Mouse (Mus musculus): ENCODE data around the gene Sash1. TPM values are rescaled to one million over a fixed set of nuclear protein-coding genes. Genes with fewer than 3 reads are reported as not detected.
A peak's percentile ranks its signal among the peaks of the same experiment; 100 is the strongest.

Gene Sash1
- total RNA-seq (2014; rRNA removed) (47.4 and 64.1 TPM in 2 replicates), polyA plus RNA-seq (2015; fragmentation: Nextera tagmentation; extraction: Ambion mirVana) (4.0 and 5.0 TPM in 2 replicates)

GRCm38 (mm10) chr10:8885630-8886527, at the start of gene Sash1:
Gene Sash1, minus strand, starts transcription at chr10:8886070.
- WGBS: under 1% methylated on average over 80 of the region's 80 CpGs
- no peaks in the 10 kb centered on the region for H3K9me3 ChIP-seq (ENCODE audit: low read length)
- H3K27ac ChIP-seq (ENCODE audit: low read depth, low read length): peak within 1 kb of the TSS; percentile 62
- ATAC-seq (ENCODE audit: low FRiP score): peak; percentile 91
- TF ChIP-seq CTCF (IDR thresholded peaks at IDR 0.05): no peak
- peak within 1 kb of the TSS; percentile 68 for H3K4me3 ChIP-seq (ENCODE audit: low read depth, low read length)
- no peaks in the 10 kb centered on the region for H3K36me3 ChIP-seq (ENCODE audit: insufficient read depth, low read length)
- H3K27me3 ChIP-seq (ENCODE audit: insufficient read depth, low read length): no peaks in the 10 kb centered on the region
- H3K9ac ChIP-seq (replicated peaks; ENCODE audit: low read length, poor library complexity, severe bottlenecking): peak within 1 kb of the TSS; percentile 52
- peak; percentile 90 for DNase-seq (ENCODE audit: low spot score)
- H3K4me2 ChIP-seq (ENCODE audit: low read depth, low read length, poor library complexity, severe bottlenecking): peak within 1 kb of the TSS; percentile 96
- no peaks in the 10 kb centered on the region; the same call in 1 of the 2 replicates for H3K4me1 ChIP-seq (ENCODE audit: insufficient read depth, low read length)

GRCm38 (mm10) chr10:8935601-8936000, 49.7 kb upstream of the Sash1 start:
- H3K36me3 ChIP-seq (ENCODE audit: insufficient read depth, low read length): no peaks in the 10 kb centered on the region
- TF ChIP-seq CTCF (IDR thresholded peaks at IDR 0.05): no peak
- no peaks in the 10 kb centered on the region for H3K4me1 ChIP-seq (ENCODE audit: insufficient read depth, low read length)
- no peak overlapping the region for H3K4me3 ChIP-seq (ENCODE audit: low read depth, low read length)
- no peak overlapping the region for H3K4me2 ChIP-seq (ENCODE audit: low read depth, low read length, poor library complexity, severe bottlenecking)
- no peak for ATAC-seq (ENCODE audit: low FRiP score)
- no peaks in the 10 kb centered on the region for H3K27me3 ChIP-seq (ENCODE audit: insufficient read depth, low read length)
- DNase-seq (ENCODE audit: low spot score): no peak
- no peak overlapping the region for H3K9ac ChIP-seq (replicated peaks; ENCODE audit: low read length, poor library complexity, severe bottlenecking)
- 61% methylated on average over 4 of the region's 4 CpGs for WGBS
- H3K27ac ChIP-seq (ENCODE audit: low read depth, low read length): no peak overlapping the region
- H3K9me3 ChIP-seq (ENCODE audit: low read length): no peaks in the 10 kb centered on the region

- 77% methylated on average over 10 of the region's 10 CpGs for WGBS
- Histone ChIP-seq H3K27me3 (ENCODE audit: insufficient read depth, low read length) (no peaks in the 10 kb centered on the region), H3K36me3 (ENCODE audit: insufficient read depth, low read length) (no peaks in the 10 kb centered on the region), H3K4me3 (ENCODE audit: low read depth, low read length) (no peak overlapping the region), H3K4me2 (ENCODE audit: low read depth, low read length, poor library complexity, severe bottlenecking) (no peak overlapping the region), H3K9ac (replicated peaks; ENCODE audit: low read length, poor library complexity, severe bottlenecking) (no peak overlapping the region), H3K9me3 (ENCODE audit: low read length) (no peaks in the 10 kb centered on the region), H3K27ac (ENCODE audit: low read depth, low read length) (no peak overlapping the region), H3K4me1 (ENCODE audit: insufficient read depth, low read length) (no peaks in the 10 kb centered on the region)
- ATAC-seq (ENCODE audit: low FRiP score): no peak
- TF ChIP-seq CTCF (IDR thresholded peaks at IDR 0.05): no peak
- DNase-seq (ENCODE audit: low spot score): no peak
These were observed 47.8 kb upstream of the Sash1 start for GRCm38 (mm10) chr10:8933451-8934372.

- no peak overlapping the region for H3K4me2 ChIP-seq (ENCODE audit: low read depth, low read length, poor library complexity, severe bottlenecking)
- ATAC-seq (ENCODE audit: low FRiP score): no peak
- WGBS: 93% methylated on average over 8 of the region's 8 CpGs
- H3K27me3 ChIP-seq (ENCODE audit: insufficient read depth, low read length): no peaks in the 10 kb centered on the region
- no peaks in the 10 kb centered on the region for H3K36me3 ChIP-seq (ENCODE audit: insufficient read depth, low read length)
- no peak overlapping the region for H3K27ac ChIP-seq (ENCODE audit: low read depth, low read length)
- no peaks in the 10 kb centered on the region for H3K4me1 ChIP-seq (ENCODE audit: insufficient read depth, low read length)
- no peak overlapping the region for H3K4me3 ChIP-seq (ENCODE audit: low read depth, low read length)
- H3K9me3 ChIP-seq (ENCODE audit: low read length): no peaks in the 10 kb centered on the region
- DNase-seq (ENCODE audit: low spot score): no peak
- no peak overlapping the region for H3K9ac ChIP-seq (replicated peaks; ENCODE audit: low read length, poor library complexity, severe bottlenecking)
- TF ChIP-seq CTCF (IDR thresholded peaks at IDR 0.05): no peak
These were observed 45.8 kb upstream of the Sash1 start for GRCm38 (mm10) chr10:8931548-8932240.

GRCm38 (mm10) chr10:8930672-8931071, 44.8 kb upstream of the Sash1 start:
- no peaks in the 10 kb centered on the region for H3K27me3 ChIP-seq (ENCODE audit: insufficient read depth, low read length)
- no peaks in the 10 kb centered on the region for H3K4me1 ChIP-seq (ENCODE audit: insufficient read depth, low read length)
- ATAC-seq (ENCODE audit: low FRiP score) (no peak), DNase-seq (ENCODE audit: low spot score) (no peak)
- H3K27ac ChIP-seq (ENCODE audit: low read depth, low read length): no peak overlapping the region
- H3K36me3 ChIP-seq (ENCODE audit: insufficient read depth, low read length): no peaks in the 10 kb centered on the region
- no peak for TF ChIP-seq CTCF (IDR thresholded peaks at IDR 0.05)
- H3K4me2 ChIP-seq (ENCODE audit: low read depth, low read length, poor library complexity, severe bottlenecking): no peak overlapping the region
- no peak overlapping the region for H3K9ac ChIP-seq (replicated peaks; ENCODE audit: low read length, poor library complexity, severe bottlenecking)
- no peak overlapping the region for H3K4me3 ChIP-seq (ENCODE audit: low read depth, low read length)
- no peaks in the 10 kb centered on the region for H3K9me3 ChIP-seq (ENCODE audit: low read length)
